9 mouse cellular contexts compared by ENCODE assay signal in genomic region chr2:12325417-12325816, GRCm38 (mm10). TPM values are rescaled to one million over a fixed set of nuclear protein-coding genes. Genes with fewer than 3 reads are reported as not detected.
DNase-seq lines count a peak whose midpoint lies in the region; ATAC-seq and TF ChIP-seq lines count a peak whose summit lies in the region.
"Had no signal": no experiment of that assay in that cellular context is flagged by ENCODE, and none has a peak within 500 bp of the region (broad histone marks: within the 10 kb centered on the region; RNA-seq: fewer than 3 reads in every experiment).

No protein-coding gene starts in this region.

- H3K27me3 ChIP-seq in liver, adult 2 months (ENCODE audit: control insufficient read depth, insufficient read depth, low read length), result no peaks in the 10 kb centered on the region
- no peaks in the 10 kb centered on the region for H3K27me3 ChIP-seq in liver, embryonic 11.5 days (replicated peaks; ENCODE audit: control insufficient read depth, insufficient read depth, low read length)
- no peaks in the 10 kb centered on the region for H3K27me3 ChIP-seq in hindbrain, embryonic 14.5 days (ENCODE audit: control insufficient read depth, insufficient read depth, low read length)
- H3K27me3 ChIP-seq in midbrain, embryonic 15.5 days (replicated peaks), result no peaks in the 10 kb centered on the region

- no peaks in the 10 kb centered on the region for H3K79me2 ChIP-seq in liver, adult 2 months (ENCODE audit: control insufficient read depth, insufficient read depth, low read length)

- no peaks in the 10 kb centered on the region for H3K36me3 ChIP-seq in liver, adult 2 months (ENCODE audit: control insufficient read depth, insufficient read depth, low read length)
- no peaks in the 10 kb centered on the region for H3K36me3 ChIP-seq in liver, embryonic 11.5 days (ENCODE audit: control insufficient read depth, insufficient read depth, low read length)
- no peaks in the 10 kb centered on the region for H3K36me3 ChIP-seq in hindbrain, embryonic 14.5 days (replicated peaks; ENCODE audit: control insufficient read depth, insufficient read depth)
- H3K36me3 ChIP-seq in midbrain, embryonic 15.5 days (replicated peaks), result no peaks in the 10 kb centered on the region

- no peak overlapping the region for H3K27ac ChIP-seq in liver, adult 2 months (replicated peaks; ENCODE audit: insufficient read depth, low read depth, low read length)
- H3K27ac ChIP-seq in liver, embryonic 11.5 days (ENCODE audit: low read depth, low read length), result no peak overlapping the region
- H3K27ac ChIP-seq in hindbrain, embryonic 14.5 days, result no peak overlapping the region
- no peak overlapping the region for H3K27ac ChIP-seq in midbrain, embryonic 15.5 days

- 71% methylated on average over 6 of the region's 6 CpGs for WGBS in liver, adult 2 months
- 76% methylated on average over 6 of the region's 6 CpGs for WGBS in liver, embryonic 11.5 days
- WGBS in hindbrain, embryonic 14.5 days, result 80% methylated on average over 6 of the region's 6 CpGs
- 88% methylated on average over 6 of the region's 6 CpGs for WGBS in midbrain, embryonic 15.5 days

- ATAC-seq in liver, embryonic 11.5 days (replicated peaks; ENCODE audit: low FRiP score), result no peak
- ATAC-seq in hindbrain, embryonic 14.5 days (ENCODE audit: low FRiP score), result no peak
- ATAC-seq in midbrain, embryonic 15.5 days (replicated peaks), result no peak

- no peak overlapping the region for H3K4me3 ChIP-seq in liver, adult 2 months (ENCODE audit: insufficient read depth, low read depth, low read length)
- H3K4me3 ChIP-seq in liver, embryonic 11.5 days (ENCODE audit: low read depth, low read length), result no peak overlapping the region
- H3K4me3 ChIP-seq in hindbrain, embryonic 14.5 days (replicated peaks; ENCODE audit: low read length), result no peak overlapping the region
- no peak overlapping the region for H3K4me3 ChIP-seq in midbrain, embryonic 15.5 days
- H3K4me3 ChIP-seq: erythroblast, embryonic 14.5 days had no signal

- no peaks in the 10 kb centered on the region for H3K9me3 ChIP-seq in liver, embryonic 11.5 days (ENCODE audit: control insufficient read depth, low read length)
- no peaks in the 10 kb centered on the region for H3K9me3 ChIP-seq in hindbrain, embryonic 14.5 days (ENCODE audit: control insufficient read depth, low read length)
- no peaks in the 10 kb centered on the region for H3K9me3 ChIP-seq in midbrain, embryonic 15.5 days

- DNase-seq in liver, adult 2 months (ENCODE audit: extremely low read depth, low read depth, low spot score), result peak; percentile 7
- DNase-seq in liver, embryonic 11.5 days (ENCODE audit: low spot score), result no peak
- peak; percentile 77 for DNase-seq in gastrocnemius, postnatal 25 days
- peak; percentile 67 to 78 for DNase-seq in layer of hippocampus, adult 8-10 months (ENCODE audit: low spot score in 2 of 2)
- DNase-seq in testis, postnatal 14 days (ENCODE audit: low spot score), result peak; percentile 14
- DNase-seq in hindbrain, embryonic 14.5 days (ENCODE audit: low spot score), result no peak
- no peak for DNase-seq in thymus, postnatal 10 days (ENCODE audit: low spot score in 2 of 2)

- peaks cover 3% of the 10 kb centered on the region; the same call in 1 of the 2 replicates for H3K4me1 ChIP-seq in liver, adult 2 months (ENCODE audit: control insufficient read depth, insufficient read depth, low read length)
- H3K4me1 ChIP-seq in liver, embryonic 11.5 days (replicated peaks; ENCODE audit: control insufficient read depth, insufficient read depth, low read length), result 0 out of 2 replicates have a peak, but pooled peaks cover 3% of the 10 kb centered on the region
- H3K4me1 ChIP-seq in hindbrain, embryonic 14.5 days (replicated peaks; ENCODE audit: control insufficient read depth, insufficient read depth, low read length), result peaks cover 22% of the 10 kb centered on the region
- peaks cover 18% of the 10 kb centered on the region for H3K4me1 ChIP-seq in midbrain, embryonic 15.5 days

- no peak for TF ChIP-seq POLR2A in liver, adult 2 months (IDR thresholded peaks at IDR 0.05; ENCODE audit: extremely low read depth, insufficient read depth, low read length)

- no peak for TF ChIP-seq CTCF in liver, adult 2 months (IDR thresholded peaks at IDR 0.05; ENCODE audit: low read depth, low read length)

- H3K9ac ChIP-seq in liver, adult 2 months (ENCODE audit: low read depth, low read length), result no peak overlapping the region
- no peak overlapping the region for H3K9ac ChIP-seq in liver, embryonic 11.5 days (ENCODE audit: low read depth, low read length)
- H3K9ac ChIP-seq in hindbrain, embryonic 14.5 days, result no peak overlapping the region
- no peak overlapping the region for H3K9ac ChIP-seq in midbrain, embryonic 15.5 days

- H3K4me2 ChIP-seq in liver, embryonic 11.5 days, result no peak overlapping the region
- no peak overlapping the region for H3K4me2 ChIP-seq in hindbrain, embryonic 14.5 days (replicated peaks)
- no peak overlapping the region for H3K4me2 ChIP-seq in midbrain, embryonic 15.5 days

RNA-seq across cellular contexts. Expression of gene Itga8, which starts 23.7 kb away (rescaled TPM):
- total RNA-seq in liver, adult 2 months (2014; rRNA removed), result 5.2 and 6.7 TPM in 2 replicates
- polyA plus RNA-seq in liver, adult 2 months (2012; rRNA removed), result 1.4 and 1.8 TPM in 2 replicates
- 8.1 and 8.9 TPM in 2 replicates for polyA plus RNA-seq in liver, embryonic 11.5 days (2014; fragmentation: Nextera tagmentation; extraction: Ambion mirVana)
- 1 to 10 TPM; 2.1 to 2.2 TPM for total RNA-seq in gastrocnemius, postnatal 25 days (2021)
- 10 to 100 TPM; 18.9 to 32.0 (median 25.5) TPM for total RNA-seq in layer of hippocampus, adult 8-10 months (2022)
- polyA plus RNA-seq in hindbrain, embryonic 14.5 days (2014; fragmentation: Nextera tagmentation; extraction: Ambion mirVana), result 4.1 and 5.3 TPM in 2 replicates
- 1.8 and 2.4 TPM in 2 replicates for polyA plus RNA-seq in midbrain, embryonic 15.5 days (2015; fragmentation: Nextera tagmentation; extraction: Ambion mirVana)
- polyA plus RNA-seq: erythroblast, embryonic 14.5 days had no signal

Comparison
In these comparisons a context has a peak if more than half of its experiments do, and no peak if none do; other contexts are left out.
1. DNase-seq: peak in liver, adult 2 months (single experiment), gastrocnemius, postnatal 25 days (single experiment), layer of hippocampus, adult 8-10 months (2 of 2) and testis, postnatal 14 days (single experiment); none in liver, embryonic 11.5 days (single experiment), hindbrain, embryonic 14.5 days (single experiment) and thymus, postnatal 10 days (0 of 2).